Mouse (Mus musculus): ENCODE results near the gene Abca9.

Gene Abca9

DNA sequence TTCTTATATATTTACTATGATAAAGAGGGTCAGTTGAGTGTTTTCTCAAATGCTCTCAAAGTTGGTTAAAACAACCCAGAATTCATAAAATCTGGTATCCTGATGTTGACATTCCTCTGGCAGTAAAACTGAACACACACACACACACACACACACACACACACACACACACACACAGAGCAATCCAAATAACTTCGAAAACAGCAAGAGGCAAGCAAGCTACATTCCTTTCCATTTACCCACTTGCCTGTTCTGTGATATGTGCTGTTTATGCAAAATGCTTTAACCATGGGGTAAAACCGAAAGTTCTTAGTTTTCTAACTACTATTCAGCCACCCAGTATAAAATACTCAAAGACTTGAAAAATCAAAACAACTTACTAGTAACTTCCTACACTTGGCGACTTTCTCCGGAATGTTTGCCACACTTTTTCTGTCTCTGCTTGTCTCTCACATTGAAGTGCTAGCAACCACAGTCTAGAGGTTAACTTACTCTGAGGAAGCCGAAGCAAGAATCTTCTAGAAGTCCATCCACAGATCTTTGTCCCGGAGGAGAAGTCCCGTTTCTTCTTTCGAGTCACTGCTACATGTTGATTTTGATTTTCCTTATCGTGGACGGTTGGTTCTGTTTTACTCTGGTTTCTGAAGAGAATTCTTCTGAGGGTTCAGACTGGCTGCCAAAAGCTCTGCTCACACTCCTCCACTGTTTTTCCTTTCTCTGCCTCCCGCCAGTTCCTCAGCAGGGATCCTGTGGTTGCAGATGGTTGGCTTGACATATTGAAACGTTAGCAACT lies at the start of gene Abca9:
Abca9 (minus strand) TSS at position 738 of the 793 bp plus-strand sequence.
- no peak for DNase-seq

DNA sequence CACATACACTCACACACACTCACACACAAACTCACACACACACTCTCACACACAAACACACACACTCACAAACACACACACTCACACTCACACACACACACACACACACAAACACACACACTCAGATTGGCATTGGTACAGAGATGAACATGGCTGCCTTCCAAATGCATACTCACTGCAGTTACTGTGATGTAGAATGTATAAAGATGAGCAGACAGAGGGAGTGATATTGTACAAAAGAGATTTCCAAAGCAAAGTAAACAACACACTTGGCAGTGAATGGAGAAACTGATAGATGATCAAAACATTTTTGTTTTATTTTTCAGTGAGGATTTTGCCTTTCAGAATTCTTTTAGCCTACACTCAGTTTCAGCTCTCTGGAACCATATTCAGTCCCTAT lies 49.1 kb upstream of the Abca9 start:
- no peak for DNase-seq

DNA sequence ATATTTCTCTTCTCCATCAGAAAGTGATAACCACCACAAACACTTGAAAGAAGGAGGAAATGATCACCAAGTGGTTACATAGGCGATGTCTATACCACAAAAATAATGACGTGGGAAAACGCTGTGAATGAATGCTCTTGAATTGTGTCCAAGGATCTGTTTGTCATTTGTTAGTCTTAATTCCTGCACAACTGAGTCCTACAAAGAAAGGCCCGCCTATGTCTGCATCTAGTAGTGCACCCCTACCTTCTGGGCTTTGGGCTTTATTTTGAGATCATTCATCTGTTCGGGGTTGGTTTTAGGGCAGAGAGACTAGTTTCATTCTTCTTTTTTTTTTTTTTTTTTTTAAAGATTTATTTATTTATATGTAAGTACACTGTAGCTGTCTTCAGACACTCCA lies 35.9 kb upstream of the Abca9 start:
- no peak for DNase-seq

DNA sequence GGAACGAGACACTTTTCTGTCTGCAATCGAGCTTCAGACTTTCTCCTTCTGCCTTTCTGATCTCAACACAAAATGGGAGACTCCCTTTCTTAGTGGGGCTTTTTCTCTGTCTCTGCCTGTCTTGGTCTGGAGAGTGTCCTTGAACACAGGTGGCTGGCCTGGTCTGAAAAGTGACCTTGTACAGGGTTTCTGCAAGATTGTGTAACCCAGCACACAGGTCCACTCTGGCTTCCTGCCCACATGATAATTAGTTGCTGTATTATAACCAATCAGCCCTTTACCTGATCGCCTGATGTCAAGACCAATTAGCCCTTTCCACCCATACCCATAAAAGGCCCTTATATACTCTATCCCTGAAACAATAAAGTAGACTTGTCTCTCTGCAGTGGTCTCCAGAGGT lies 30.9 kb upstream of the Abca9 start:
- DNase-seq = no peak

DNA sequence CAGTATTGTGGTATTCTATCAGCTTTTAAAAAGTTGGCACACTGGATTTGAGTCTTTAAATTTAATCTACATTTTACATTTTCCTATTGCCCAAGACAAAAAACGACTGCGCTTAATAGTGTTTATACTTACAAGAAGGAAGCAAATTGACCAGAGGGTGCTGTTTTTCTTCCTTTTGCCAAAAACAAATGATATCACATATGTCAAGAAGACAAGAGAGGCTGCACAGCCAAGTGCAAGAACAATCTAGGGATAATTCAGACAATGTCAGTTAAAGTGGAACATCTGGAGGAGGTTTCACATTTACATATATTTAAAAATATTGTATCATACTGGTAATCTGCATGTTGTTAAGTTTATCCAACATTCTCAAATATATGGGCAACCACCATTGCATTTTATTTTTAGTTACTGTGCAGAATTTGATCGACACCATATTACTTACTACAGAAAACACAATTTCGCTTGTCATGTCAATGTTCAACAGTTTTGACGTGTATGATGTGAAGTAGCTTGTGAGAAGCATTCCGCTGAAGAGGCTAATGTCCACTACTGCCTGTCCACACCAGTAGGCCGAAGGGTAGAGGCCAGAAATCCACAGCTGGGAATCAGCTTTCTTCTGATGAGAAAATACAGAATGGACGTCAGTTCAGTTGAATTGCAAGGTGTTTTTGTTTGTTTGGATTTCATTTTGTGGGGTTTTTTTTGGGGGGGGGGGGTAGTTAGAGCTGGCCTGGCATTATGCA lies 28.7 kb upstream of the Abca9 start:
- DNase-seq = no peak

DNA sequence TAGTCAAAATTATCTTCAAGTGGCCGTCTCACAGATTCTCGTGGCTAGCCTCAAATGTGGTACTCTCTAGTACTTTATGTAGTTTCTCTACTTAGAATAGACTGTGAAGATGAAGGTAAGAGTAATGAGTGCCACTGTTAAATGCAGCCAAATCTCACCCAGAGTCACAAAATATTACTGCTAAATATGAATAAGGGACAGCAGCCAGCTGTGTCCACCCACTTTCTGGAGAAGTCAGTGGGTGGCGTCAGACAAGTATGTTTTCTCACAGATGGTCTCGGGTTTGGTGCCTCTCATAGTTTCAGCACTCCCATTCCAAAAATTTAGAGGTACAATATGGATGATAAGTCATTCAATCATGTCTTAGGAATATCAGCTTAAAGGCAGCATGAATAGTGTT lies 27.3 kb upstream of the Abca9 start:
- no peak for DNase-seq

DNA sequence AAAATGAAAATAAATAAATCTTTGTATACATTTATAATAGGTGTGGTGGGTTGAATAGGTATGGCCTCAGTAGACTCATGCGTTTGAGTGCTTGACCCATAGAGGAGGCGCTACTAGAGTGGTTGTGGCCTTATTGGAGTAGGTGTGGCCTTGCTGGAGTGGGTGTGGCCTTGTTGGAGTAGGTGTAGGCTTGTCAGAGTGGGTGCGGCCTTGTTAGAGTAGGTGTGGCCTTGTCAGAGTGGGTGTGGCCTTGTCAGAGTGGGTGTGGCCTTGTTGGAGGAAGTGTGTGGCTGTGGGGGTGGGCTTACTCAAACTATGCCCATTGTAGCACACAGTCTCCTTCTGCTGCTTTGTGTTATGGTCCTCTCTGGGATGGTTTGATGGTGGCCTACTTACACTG lies 3.2 kb upstream of the Abca9 start:
- no peak for DNase-seq

DNA sequence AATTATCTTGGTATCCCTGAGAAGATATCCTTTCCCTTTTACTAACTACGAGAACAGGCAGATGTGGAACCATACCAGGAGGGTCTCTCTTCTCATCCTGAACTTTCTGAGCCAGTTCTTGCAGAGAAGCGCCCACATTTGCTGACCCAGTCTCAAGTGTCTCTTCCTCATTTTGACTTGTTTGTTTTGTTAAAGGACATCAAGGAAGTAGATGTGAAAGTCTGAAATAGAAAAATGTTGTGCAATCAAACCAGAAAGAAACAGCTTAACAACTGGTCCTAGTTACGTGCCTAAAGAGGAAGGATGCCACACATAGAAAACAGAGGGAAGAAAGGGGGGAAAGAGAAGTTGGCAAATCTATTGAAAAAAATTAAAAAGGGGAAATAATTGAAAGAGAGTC lies 2.2 kb downstream of the Abca9 start:
- DNase-seq = no peak

DNA sequence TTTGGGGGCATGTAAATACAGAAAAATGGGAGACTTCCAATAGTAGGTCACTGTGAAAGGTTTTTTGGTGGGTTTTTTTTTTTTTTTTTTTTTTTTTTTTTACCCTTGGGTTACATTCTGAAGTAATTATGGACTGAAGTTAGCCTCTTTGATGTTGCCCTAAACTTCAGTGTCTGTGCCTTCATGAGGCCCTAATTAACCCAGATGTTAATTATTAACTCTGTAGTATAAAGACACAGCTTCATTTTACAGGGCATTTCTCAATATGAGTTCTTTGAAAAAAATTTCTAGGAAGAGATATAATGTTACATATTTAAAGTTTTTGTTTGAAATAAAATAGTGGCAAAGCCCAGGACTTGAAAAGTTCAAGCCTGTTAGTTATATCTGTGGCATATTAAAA lies 2.6 kb downstream of the Abca9 start:
- no peak for DNase-seq

DNA sequence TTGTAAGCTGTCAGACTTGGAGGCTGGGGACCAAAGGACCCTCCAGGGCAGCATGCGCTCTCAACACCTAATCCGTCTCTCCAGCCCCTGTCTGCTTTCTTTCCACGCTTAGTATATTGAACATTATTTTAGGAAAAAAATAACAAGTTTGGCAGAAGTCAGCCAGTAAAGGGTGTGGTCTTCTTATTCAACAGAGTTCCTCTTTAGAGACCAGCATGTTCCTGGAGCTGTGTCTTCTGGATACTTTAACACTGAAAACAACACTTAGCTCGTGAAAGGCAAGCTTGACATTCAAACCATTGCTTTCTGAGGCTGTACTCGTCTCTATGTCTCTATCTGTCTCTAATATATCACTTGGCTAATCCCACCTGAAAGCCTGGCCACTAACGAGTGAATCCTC lies 10.9 kb downstream of the Abca9 start:
- no peak for DNase-seq

DNA sequence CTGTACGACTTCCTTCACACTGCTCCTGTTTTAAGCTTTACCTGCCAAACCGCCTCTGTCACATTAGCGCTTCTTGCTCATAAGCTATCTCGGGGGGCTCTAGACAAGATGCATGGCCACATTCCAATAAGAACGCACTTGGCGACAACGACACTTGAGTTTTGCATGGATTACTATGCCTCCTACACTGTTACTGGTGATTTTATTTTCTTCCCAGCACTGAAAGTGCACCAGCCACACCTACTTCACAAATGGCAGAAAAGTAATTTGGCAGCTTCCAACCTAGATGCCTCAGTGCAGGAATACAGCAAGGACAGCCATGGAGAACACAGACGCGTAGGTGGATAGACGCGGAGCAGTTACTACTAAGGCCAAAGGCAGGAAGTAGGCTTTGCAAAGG lies 12.0 kb downstream of the Abca9 start:
- no peak for DNase-seq

DNA sequence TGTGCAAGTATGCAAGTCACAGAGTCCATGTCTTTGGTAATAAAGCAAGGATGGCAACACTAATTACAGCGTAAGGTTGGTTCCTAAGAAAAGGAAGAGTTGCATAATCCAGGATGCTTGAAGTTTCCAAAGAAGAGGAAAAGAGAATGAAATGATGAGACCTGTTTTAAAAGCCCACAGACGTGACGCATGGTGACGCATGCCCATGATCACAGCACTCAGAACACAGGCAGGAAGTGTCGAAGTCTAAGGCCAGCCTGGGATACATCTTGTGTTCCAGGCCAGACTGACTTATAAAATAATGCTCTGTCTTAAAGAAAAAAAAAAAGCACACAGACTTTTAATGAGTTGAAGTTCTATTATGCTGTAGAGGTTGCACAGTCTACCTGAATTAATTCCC lies 20.4 kb downstream of the Abca9 start:
- DNase-seq = no peak

DNA sequence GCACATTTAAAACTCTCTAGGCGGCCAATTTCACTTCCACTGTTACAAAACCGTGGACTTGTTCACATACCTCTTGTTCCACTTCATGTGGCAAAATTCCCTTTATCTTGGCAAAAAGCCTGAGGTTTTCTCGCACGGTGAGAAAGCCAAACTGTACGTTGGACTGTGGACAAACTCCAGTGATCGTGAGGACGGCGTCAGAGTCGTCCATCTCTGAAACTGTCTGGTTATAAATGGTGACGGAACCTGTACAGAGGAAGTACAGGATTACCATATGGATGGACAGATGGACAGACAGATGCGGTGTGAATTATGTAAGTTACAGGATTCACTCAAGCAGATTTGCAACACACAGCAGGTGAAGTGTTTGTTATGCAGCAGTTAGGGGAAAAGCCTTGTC lies 22.6 kb downstream of the Abca9 start:
- peak; percentile 24 for DNase-seq

DNA sequence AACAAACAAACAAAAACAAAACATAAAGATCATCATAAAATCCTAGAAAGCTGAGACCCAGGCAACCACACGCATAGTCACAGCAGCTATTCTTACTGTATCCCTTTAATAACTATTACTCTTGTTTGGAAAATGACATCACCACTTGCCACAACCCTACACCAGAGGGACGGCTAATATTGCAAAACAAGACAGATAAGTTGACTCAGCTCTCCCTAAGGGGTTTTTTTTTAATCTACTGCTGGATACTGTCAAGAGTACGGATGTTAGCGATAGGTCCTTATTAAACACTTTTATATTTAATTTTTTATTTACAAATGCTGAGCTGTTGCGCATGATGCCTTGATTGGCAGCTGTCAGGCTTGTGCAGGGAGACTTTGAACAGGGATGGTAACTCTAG lies 37.2 kb downstream of the Abca9 start:
- DNase-seq = no peak

DNA sequence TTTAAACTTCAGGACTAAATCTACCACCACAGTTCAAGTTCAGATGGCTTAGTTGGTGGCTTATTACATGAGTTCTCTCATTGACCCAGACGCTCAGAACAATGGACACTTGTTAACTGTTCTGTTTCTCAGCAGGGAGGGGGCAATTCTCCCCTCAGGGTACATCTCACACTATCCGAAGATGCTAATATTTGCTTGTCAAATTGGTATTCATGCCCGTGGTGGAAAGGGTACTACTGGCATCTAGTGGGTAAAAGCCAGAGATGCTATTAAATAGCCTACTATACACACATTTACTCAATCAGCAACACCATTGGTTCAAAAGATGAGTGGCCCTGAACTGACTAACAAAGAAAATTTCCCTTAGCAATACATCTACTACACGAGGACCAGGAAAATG lies 56.9 kb downstream of the Abca9 start:
- no peak for DNase-seq

DNA sequence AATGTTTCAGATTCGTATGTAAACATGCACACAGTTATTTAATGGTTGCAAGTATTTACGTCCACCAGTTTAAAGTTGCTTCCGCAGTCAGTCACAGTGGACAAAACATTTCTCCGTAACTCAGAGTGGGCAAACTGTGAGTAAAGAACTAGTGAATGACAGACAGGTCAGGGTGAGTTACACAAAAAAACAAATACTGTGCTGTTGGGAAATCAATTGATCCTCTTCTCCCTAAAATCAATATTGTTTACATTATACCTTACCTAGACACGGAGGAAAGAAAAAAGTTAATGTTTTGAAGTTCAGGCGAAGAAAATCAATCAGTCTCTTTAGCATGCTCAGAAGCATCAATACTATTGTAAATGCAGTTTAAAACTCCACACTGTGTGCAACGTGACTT lies 66.6 kb downstream of the Abca9 start:
- no peak for DNase-seq

DNA sequence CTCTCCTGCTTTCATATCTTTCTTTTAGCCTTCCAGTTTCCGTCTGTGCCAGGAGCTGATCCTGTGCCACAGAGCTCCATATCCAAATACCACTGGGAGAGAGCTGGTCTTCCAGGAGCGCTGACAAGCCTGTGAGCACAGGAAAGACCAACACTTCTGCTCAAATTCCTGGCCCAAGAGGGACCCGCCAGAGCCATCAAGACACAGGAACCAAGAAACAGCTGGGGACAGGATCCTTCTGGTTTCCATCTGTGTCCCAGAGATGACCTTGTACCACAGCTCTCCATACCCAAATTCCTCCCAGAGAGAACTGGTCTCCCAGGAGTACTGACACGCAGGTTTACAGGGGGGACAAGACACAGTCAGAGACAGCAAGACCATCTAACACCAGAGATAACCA lies 69.1 kb downstream of the Abca9 start:
- no peak for DNase-seq

DNA sequence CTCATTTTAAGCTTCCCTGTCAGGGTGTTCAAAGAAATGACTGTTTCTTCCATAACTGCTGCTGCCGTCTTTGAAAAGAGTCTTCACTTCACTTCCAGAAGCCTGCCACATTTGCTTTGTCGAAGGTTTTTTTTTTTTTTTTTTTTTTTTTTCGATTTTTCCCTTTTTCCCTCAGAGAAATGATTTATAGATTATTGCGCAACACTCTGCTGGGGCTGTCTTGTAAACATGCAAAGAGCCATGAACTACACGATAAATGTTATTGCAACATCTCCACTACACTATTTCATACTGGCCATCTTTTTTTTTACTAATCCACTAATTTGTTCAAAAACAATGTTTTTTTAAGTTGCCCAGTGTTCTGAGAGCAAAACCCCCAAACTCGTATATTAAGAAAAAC lies 70.5 kb downstream of the Abca9 start:
- DNase-seq = no peak

DNA sequence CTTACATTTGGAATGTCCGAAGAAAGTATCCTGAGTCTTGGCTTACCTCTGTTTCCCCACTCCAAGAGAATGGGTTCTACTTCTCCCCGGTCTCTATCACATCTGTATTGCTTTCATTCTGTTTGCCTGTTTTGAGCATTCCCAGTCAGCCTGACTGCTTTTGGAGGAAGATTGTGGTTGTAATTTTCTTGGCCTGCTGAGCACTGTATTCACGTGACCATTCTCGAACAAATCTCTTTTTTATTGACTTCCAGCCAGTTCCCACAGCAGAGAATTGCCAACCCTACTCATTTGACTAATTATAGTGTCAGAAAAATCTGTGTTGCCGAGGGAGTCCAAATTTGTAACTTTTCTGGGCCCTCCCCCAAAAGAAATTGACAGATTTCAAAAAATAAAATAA lies 72.1 kb downstream of the Abca9 start, which contains the start of gene Abca8a:
Abca8a (minus strand) TSS at position 121 of the 400 bp plus-strand sequence.
- DNase-seq = no peak

DNA sequence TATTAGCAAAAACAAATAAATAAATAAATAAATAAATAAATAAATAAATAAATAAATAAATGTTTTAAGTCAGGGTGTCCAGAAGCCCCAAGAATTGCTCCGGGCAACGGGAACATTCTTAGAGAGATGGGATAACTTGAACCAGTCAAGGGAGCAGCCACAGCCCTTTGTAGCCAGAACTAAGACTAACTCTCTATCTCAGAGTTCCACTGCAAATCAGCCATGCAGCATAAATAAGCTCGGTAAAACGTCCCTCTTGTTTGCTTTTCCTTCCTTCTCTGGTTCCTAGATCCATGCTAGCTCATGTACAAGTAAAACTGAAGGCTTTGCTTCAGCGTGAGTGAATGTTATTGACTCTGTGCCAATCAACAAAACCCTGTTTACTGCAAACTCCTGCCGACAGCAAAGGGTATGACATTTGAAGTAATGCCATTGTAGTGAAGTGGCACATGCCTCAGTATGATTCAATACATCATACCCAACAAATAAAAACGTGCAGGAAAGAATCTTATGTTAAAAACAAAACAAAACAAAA lies 73.1 kb downstream of the Abca9 start:
- DNase-seq = no peak

DNA sequence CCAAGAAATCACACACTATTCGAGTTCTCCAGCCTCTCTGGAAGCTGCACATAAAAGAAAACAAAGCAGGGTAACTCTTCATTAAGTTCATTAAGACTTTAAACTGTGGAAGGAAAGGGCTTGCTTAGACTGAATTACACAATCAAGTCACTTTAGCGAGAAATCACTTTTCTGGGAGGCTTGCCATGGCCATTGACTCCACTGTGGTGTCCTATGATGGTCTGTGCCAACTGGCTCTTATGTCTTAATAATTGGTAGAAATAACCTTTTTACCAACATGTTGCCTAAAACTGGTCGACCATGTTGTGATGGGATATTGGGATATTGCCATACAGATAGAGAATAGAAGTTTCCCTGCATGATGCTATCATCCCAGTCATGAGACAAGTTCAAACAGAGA lies 73.8 kb downstream of the Abca9 start:
- DNase-seq = no peak

DNA sequence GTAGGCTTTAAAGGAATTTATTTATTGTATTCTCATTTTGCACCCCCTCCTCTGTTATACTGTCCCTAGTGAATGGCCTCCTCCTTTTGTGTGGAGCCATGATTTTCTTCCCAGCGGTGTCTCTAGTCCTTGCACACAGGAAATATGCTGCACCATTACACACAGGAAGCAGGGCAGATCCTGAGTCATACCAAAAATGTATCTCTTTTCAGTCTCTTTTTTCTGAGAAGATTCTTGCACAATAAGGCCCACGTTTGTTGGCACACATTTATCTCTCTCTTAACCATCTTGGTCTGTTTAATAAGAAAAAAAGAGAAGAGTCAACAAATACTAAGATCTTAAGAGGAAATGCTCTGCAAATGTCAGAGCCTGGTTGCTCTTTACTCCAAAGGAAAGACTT lies 76.7 kb downstream of the Abca9 start:
- DNase-seq = no peak

DNA sequence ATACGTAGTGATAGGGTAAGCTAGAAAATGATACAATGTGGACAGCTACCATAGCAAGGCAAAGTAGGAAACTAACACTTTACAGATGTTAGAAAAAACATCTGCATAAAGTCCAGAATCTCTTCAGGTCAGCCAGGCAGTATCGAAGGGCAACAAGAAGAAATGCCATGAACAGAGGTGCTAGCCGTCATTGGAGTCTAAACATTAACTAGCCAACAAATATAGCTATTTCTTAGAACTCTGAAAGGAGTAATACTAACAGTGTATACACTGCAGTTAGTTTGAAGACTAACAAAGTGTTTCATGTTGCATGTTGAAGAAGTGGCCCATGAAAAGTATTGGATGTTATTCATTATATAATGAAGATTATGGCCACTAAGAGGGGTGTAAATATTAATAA lies 95.8 kb downstream of the Abca9 start:
- DNase-seq = no peak

DNA sequence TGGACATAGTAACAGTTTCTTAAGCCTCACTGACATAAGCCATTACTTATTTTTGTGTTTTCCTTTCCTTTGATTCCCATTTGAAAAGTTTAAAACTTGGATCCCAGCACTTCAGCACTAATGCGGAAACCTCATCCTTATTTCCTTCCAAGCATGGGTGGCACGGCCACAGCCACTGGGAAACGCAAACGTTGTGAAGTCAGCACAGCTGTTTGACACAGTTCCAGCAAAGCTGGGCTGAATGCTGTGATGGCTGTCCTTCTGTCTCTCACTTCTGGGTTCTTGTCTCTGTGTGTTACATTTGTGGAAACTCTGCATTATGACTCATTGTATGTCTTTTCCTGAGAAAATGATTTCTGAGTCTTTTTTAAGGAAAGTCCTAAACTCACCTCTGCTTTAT lies 107.0 kb downstream of the Abca9 start:
- DNase-seq = no peak
